Comparison of ENCODE assay signal across 8 mouse cellular contexts in genomic region chr4:59189546-59190237, GRCm38 (mm10). TPM values are rescaled to one million over a fixed set of nuclear protein-coding genes. Genes with fewer than 3 reads are reported as not detected.
DNase-seq lines count a peak whose midpoint lies in the region; ATAC-seq and TF ChIP-seq lines count a peak whose summit lies in the region.

No protein-coding gene starts in this region.

- peak overlapping the region; percentile 97 for H3K9ac ChIP-seq in lung, embryonic 14.5 days
- H3K9ac ChIP-seq in kidney, embryonic 16.5 days (replicated peaks; ENCODE audit: low read length), result peak overlapping the region; percentile 97
- peak overlapping the region; percentile 88 for H3K9ac ChIP-seq in liver, embryonic 14.5 days (replicated peaks)

- H3K9me3 ChIP-seq in lung, embryonic 14.5 days (ENCODE audit: low read depth, low read length), result no peaks in the 10 kb centered on the region
- no peaks in the 10 kb centered on the region for H3K9me3 ChIP-seq in kidney, embryonic 16.5 days (ENCODE audit: low read length)
- no peaks in the 10 kb centered on the region for H3K9me3 ChIP-seq in liver, embryonic 14.5 days (ENCODE audit: control insufficient read depth, low read length)

- no peaks in the 10 kb centered on the region for H3K36me3 ChIP-seq in lung, embryonic 14.5 days (ENCODE audit: insufficient read depth)
- no peaks in the 10 kb centered on the region for H3K36me3 ChIP-seq in kidney, embryonic 16.5 days (ENCODE audit: insufficient read depth, low read length)
- no peaks in the 10 kb centered on the region for H3K36me3 ChIP-seq in liver, embryonic 14.5 days (replicated peaks; ENCODE audit: control insufficient read depth, insufficient read depth, low read depth)

- DNase-seq in lung, embryonic 14.5 days, result peak; percentile 56
- DNase-seq in lung, postnatal 25 days (ENCODE audit: low spot score), result no peak
- DNase-seq in c-Kit-negative CD71-positive TER-119-positive erythroid progenitor cells, embryonic 14.5 days (ENCODE audit: low read depth, low spot score), result peak; percentile 32
- peak; percentile 22 to 27 for DNase-seq in frontal cortex, postnatal 10 days (ENCODE audit: low spot score in 2 of 2)
- no peak for DNase-seq in liver, embryonic 14.5 days (ENCODE audit: low read depth in 3 of 3, low spot score in 3 of 3)
- DNase-seq in gastrocnemius, postnatal 4 days (ENCODE audit: low spot score in 2 of 2), result no peak

- H3K27ac ChIP-seq in lung, embryonic 14.5 days (ENCODE audit: low read depth), result peak overlapping the region; percentile 96
- peak overlapping the region; percentile 90 for H3K27ac ChIP-seq in kidney, embryonic 16.5 days (ENCODE audit: low read length)
- H3K27ac ChIP-seq in liver, embryonic 14.5 days, result peak overlapping the region; percentile 80

- 0 out of 2 replicates have a peak, but pooled peaks cover 4% of the 10 kb centered on the region for H3K4me1 ChIP-seq in lung, embryonic 14.5 days (ENCODE audit: insufficient read depth)
- peaks cover 13% of the 10 kb centered on the region for H3K4me1 ChIP-seq in kidney, embryonic 16.5 days (ENCODE audit: insufficient read depth, low read length)
- peaks cover 17 to 28% of the 10 kb centered on the region in 2 experiments for H3K4me1 ChIP-seq in liver, embryonic 14.5 days (replicated peaks; ENCODE audit: control insufficient read depth in 2 of 2, insufficient read depth in 2 of 2, low read length in 1 of 2)

- peak overlapping the region; percentile 92 for H3K4me3 ChIP-seq in lung, embryonic 14.5 days (ENCODE audit: low read depth, low read length)
- peak overlapping the region; percentile 98 for H3K4me3 ChIP-seq in kidney, embryonic 16.5 days (ENCODE audit: low read length)
- peak overlapping the region; percentile 89 to 96 for H3K4me3 ChIP-seq in liver, embryonic 14.5 days (ENCODE audit: insufficient read depth in 1 of 2, low read depth in 2 of 2, low read length in 2 of 2)

- no peak for TF ChIP-seq EP300 in liver, embryonic 14.5 days (IDR thresholded peaks at IDR 0.05; ENCODE audit: low read depth)

- peak; percentile 73 for ATAC-seq in lung, embryonic 14.5 days (ENCODE audit: insufficient read depth)
- ATAC-seq in kidney, embryonic 16.5 days (ENCODE audit: low FRiP score, low TSS enrichment), result peak; percentile 33; the same call in 1 of the 2 replicates
- ATAC-seq in liver, embryonic 14.5 days (ENCODE audit: insufficient read depth), result peak; percentile 10; the same call in 1 of the 2 replicates
- 0 out of 2 replicates have a peak, but pooled peaks have one; percentile 10 for ATAC-seq in neutrophil, adult 5-6 weeks (ENCODE audit: extremely low read depth, insufficient number of reproducible peaks, low FRiP score, poor library complexity, severe bottlenecking)

- under 1% methylated on average over 38 of the region's 54 CpGs for WGBS in lung, embryonic 14.5 days
- WGBS in kidney, embryonic 16.5 days, result 1% methylated on average over 48 of the region's 54 CpGs
- under 1% methylated on average over 52 of the region's 54 CpGs for WGBS in liver, embryonic 14.5 days (ENCODE audit: insufficient replicate concordance)

- TF ChIP-seq CTCF in lung, embryonic 14.5 days (IDR thresholded peaks at IDR 0.05; ENCODE audit: low read depth), result no peak
- no peak for TF ChIP-seq CTCF in liver, embryonic 14.5 days (IDR thresholded peaks at IDR 0.05; ENCODE audit: low read depth)

- peak overlapping the region; percentile 76 for H3K4me2 ChIP-seq in lung, embryonic 14.5 days
- H3K4me2 ChIP-seq in kidney, embryonic 16.5 days (replicated peaks; ENCODE audit: low read depth, low read length), result peak overlapping the region; percentile 81
- H3K4me2 ChIP-seq in liver, embryonic 14.5 days (ENCODE audit: low read depth), result peak overlapping the region; percentile 73

- no peaks in the 10 kb centered on the region for H3K27me3 ChIP-seq in lung, embryonic 14.5 days (ENCODE audit: insufficient read depth, low read length)
- no peaks in the 10 kb centered on the region for H3K27me3 ChIP-seq in kidney, embryonic 16.5 days (ENCODE audit: insufficient read depth, low read length)
- H3K27me3 ChIP-seq in liver, embryonic 14.5 days (ENCODE audit: control insufficient read depth, insufficient read depth, low read length), result no peaks in the 10 kb centered on the region

RNA-seq across cellular contexts. Expression of gene Ugcg, which starts 0.6 kb away (rescaled TPM):
- polyA plus RNA-seq in lung, embryonic 14.5 days (2014; fragmentation: Nextera tagmentation; extraction: Ambion mirVana), result 12.3 and 13.8 TPM in 2 replicates
- 6.6 and 6.7 TPM in 2 replicates for polyA plus RNA-seq in kidney, embryonic 16.5 days (2015; fragmentation: Nextera tagmentation; extraction: Ambion mirVana)
- 19.3 and 21.7 TPM in 2 replicates for polyA plus RNA-seq in liver, embryonic 14.5 days (2012; rRNA removed)
- 7.5 and 9.9 TPM in 2 replicates for polyA plus RNA-seq in liver, embryonic 14.5 days (2014; fragmentation: Nextera tagmentation; extraction: Ambion mirVana)
- total RNA-seq in neutrophil, adult 5-6 weeks (2017), result 105 and 120 TPM in 2 replicates
- 10 to 100 TPM; 28.0 to 29.0 TPM for total RNA-seq in gastrocnemius, postnatal 4 days (2021)

RNA-seq across cellular contexts. Expression of gene AI481877, which starts 50.9 kb away (rescaled TPM):
- polyA plus RNA-seq in lung, embryonic 14.5 days (2014; fragmentation: Nextera tagmentation; extraction: Ambion mirVana), result not detected in 2 replicates
- polyA plus RNA-seq in kidney, embryonic 16.5 days (2015; fragmentation: Nextera tagmentation; extraction: Ambion mirVana), result not detected in 2 replicates
- not detected in 2 replicates for polyA plus RNA-seq in liver, embryonic 14.5 days (2012; rRNA removed)
- not detected in 2 replicates for polyA plus RNA-seq in liver, embryonic 14.5 days (2014; fragmentation: Nextera tagmentation; extraction: Ambion mirVana)
- not detected in 2 replicates for total RNA-seq in neutrophil, adult 5-6 weeks (2017)
- not detected for total RNA-seq in gastrocnemius, postnatal 4 days (2021)

Comparison
In these comparisons a context has a peak if more than half of its experiments do, and no peak if none do; other contexts are left out.
1. DNase-seq: peak in lung, embryonic 14.5 days (single experiment), c-Kit-negative CD71-positive TER-119-positive erythroid progenitor cells, embryonic 14.5 days (single experiment) and frontal cortex, postnatal 10 days (2 of 2); none in lung, postnatal 25 days (single experiment), liver, embryonic 14.5 days (0 of 3) and gastrocnemius, postnatal 4 days (0 of 2).
2. ATAC-seq: peak in every context shown above with its lines; median percentile 73 in lung, embryonic 14.5 days; 33 in kidney, embryonic 16.5 days; 10 in liver, embryonic 14.5 days; 10 in neutrophil, adult 5-6 weeks.
3. Peak in every context shown above with its lines, with median percentiles within 50 percentile points of each other: H3K27ac ChIP-seq, H3K4me2 ChIP-seq, H3K4me3 ChIP-seq and H3K9ac ChIP-seq.